Mouse (Mus musculus): ENCODE measurements around the gene Rhot1.
"Not testable (repeated sequence)": the region's sequence is repeated elsewhere in the genome, so short reads cannot be mapped to it uniquely, and the experiment has no call there.

Gene Rhot1

GRCm38 (mm10) chr11:80208860-80209800, at the start of gene Rhot1:
Gene Rhot1, plus strand, starts transcription at chr11:80209019.
- in situ Hi-C loops (cut with MboI; ENCODE audit: unreplicated experiment in 2 of 2), result no loop called here

- in situ Hi-C loops (cut with MboI; ENCODE audit: unreplicated experiment in 2 of 2), result no loop called here
Measured at GRCm38 (mm10) chr11:80161041-80161440, 47.8 kb upstream of the Rhot1 start.

GRCm38 (mm10) chr11:80163362-80164116, 45.3 kb upstream of the Rhot1 start:
- in situ Hi-C loops (cut with MboI; ENCODE audit: unreplicated experiment in 2 of 2), result no loop called here

GRCm38 (mm10) chr11:80164224-80164623, 44.6 kb upstream of the Rhot1 start:
- in situ Hi-C loops (cut with MboI; ENCODE audit: unreplicated experiment in 2 of 2), result no loop called here

- in situ Hi-C loops (cut with MboI; ENCODE audit: unreplicated experiment in 2 of 2), result no loop called here
Measured at GRCm38 (mm10) chr11:80168121-80168520, 40.7 kb upstream of the Rhot1 start.

- in situ Hi-C loops (cut with MboI; ENCODE audit: unreplicated experiment in 2 of 2), result no loop called here
Measured at GRCm38 (mm10) chr11:80168611-80169249, 40.1 kb upstream of the Rhot1 start.

GRCm38 (mm10) chr11:80169629-80170028, 39.2 kb upstream of the Rhot1 start:
- in situ Hi-C loops (cut with MboI; ENCODE audit: unreplicated experiment in 2 of 2), result no loop called here

GRCm38 (mm10) chr11:80170351-80170750, 38.5 kb upstream of the Rhot1 start:
- in situ Hi-C loops (cut with MboI; ENCODE audit: unreplicated experiment in 2 of 2), result no loop called here

GRCm38 (mm10) chr11:80171884-80172283, 36.9 kb upstream of the Rhot1 start:
- in situ Hi-C loops (cut with MboI; ENCODE audit: unreplicated experiment in 2 of 2), result no loop called here

- in situ Hi-C loops (cut with MboI; ENCODE audit: unreplicated experiment in 2 of 2), result no loop called here
Measured at GRCm38 (mm10) chr11:80173963-80174670, 34.7 kb upstream of the Rhot1 start.

- in situ Hi-C loops (cut with MboI; ENCODE audit: unreplicated experiment in 2 of 2), result no loop called here
Measured at GRCm38 (mm10) chr11:80176911-80177895, 31.6 kb upstream of the Rhot1 start.

- in situ Hi-C loops (cut with MboI; ENCODE audit: unreplicated experiment in 2 of 2), result no loop called here
Measured at GRCm38 (mm10) chr11:80178316-80178715, 30.5 kb upstream of the Rhot1 start.

GRCm38 (mm10) chr11:80181021-80181749, 27.6 kb upstream of the Rhot1 start:
- in situ Hi-C loops (cut with MboI; ENCODE audit: unreplicated experiment in 2 of 2), result loop anchor here in 1 of 2 experiments (5.0 kb wide), 1 partner anchor 139 kb away; no protein-coding TSS in a partner anchor

GRCm38 (mm10) chr11:80183054-80183704, 25.6 kb upstream of the Rhot1 start:
- in situ Hi-C loops (cut with MboI; ENCODE audit: unreplicated experiment in 2 of 2), result loop anchor here in 1 of 2 experiments (5.0 kb wide), 1 partner anchor 141 kb away; no protein-coding TSS in a partner anchor

GRCm38 (mm10) chr11:80183705-80184255, 25.0 kb upstream of the Rhot1 start, which contains the start of gene Rnf135:
Gene Rnf135, plus strand, starts transcription at chr11:80183851.
- in situ Hi-C loops (cut with MboI; ENCODE audit: unreplicated experiment in 2 of 2), result loop anchor here in 1 of 2 experiments (5.0 kb wide), 1 partner anchor 141 kb away; no protein-coding TSS in a partner anchor

- in situ Hi-C loops (cut with MboI; ENCODE audit: unreplicated experiment in 2 of 2), result loop anchor here in 1 of 2 experiments (5.0 kb wide), 1 partner anchor 142 kb away; no protein-coding TSS in a partner anchor
Measured at GRCm38 (mm10) chr11:80184531-80185071, 24.2 kb upstream of the Rhot1 start.

- in situ Hi-C loops (cut with MboI; ENCODE audit: unreplicated experiment in 2 of 2), result not testable (repeated sequence)
Measured at GRCm38 (mm10) chr11:80185441-80185976, 23.3 kb upstream of the Rhot1 start.
